Mouse (Mus musculus): ENCODE results near the gene Gm7356. TPM values are rescaled to one million over a fixed set of nuclear protein-coding genes. Genes with fewer than 3 reads are reported as not detected.
"Not testable (repeated sequence)": the region's sequence is repeated elsewhere in the genome, so short reads cannot be mapped to it uniquely, and the experiment has no call there.

The Gm7356 gene
- not detected for total RNA-seq (2021)
- long read RNA-seq, experiment 1 = 0 reads
- long read RNA-seq, experiment 2 = 0 reads

GRCm38 (mm10) chr17:14003604-14004003, at the start of gene Gm7356:
Gm7356 (minus strand) TSS chr17:14003704.
- DNase-seq (ENCODE audit: low spot score in 2 of 2) = not testable (repeated sequence)

DNA sequence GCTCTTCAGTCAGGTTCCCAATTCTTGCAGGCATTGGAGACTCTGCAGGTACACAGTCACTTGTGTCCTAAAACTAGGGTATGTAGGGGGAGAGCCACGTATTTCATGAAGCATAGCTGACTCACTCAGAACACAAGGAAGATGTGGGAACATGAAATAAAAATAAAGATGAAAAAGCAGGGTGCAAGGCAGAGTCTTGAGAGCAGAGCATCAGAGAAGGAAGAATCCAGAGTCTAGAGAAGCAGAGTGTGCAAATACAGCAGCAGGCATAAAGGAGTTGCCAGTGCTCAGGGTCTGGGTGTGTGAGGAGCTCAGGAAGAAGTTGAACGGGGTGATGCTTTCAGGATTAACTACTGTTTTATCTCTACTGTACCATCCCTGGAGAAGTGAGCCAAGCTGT, 38.4 kb upstream of the Gm7356 start:
- DNase-seq (ENCODE audit: low spot score in 2 of 2) = not testable (repeated sequence)

DNA sequence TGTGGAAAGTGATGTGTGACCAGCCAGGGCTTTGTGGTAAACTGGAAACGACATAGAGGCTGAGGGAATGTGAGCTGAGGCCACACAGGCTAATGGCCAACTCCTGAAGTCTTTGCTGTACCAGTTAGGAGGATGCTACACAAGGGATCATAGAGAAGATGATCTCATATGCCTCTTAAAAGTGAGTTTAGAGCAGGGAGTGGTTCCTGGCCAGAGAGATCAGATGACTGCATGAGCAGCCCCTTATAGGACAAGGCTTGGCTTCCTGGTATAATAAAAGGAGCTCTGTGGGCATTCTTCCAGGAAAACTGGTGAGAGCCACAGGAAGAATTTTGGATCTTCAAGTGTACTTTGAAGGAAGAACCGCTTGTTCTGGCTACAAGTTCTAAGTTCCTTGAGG, 33.5 kb upstream of the Gm7356 start:
- not testable (repeated sequence) for DNase-seq (ENCODE audit: low spot score in 2 of 2)

DNA sequence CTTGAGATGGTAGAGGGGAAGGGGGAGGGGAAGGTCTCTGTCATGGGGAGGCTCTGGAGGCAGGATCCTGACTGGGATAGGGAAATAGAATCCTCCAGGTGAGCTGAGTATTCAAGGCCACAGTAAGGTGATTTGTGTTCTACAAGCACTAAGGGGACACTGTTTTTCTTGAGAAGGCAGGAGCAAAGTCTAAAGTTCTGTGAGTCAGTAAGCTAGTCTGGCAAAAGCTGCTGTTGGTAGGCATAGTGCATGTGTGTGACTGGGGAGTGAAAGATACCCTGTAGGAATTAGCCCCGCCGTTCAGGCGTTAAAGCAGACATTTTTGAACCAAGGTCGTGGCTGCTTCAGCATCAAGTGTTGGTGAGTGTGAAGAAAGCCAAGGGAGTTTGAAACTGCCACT, 32.6 kb upstream of the Gm7356 start:
- not testable (repeated sequence) for DNase-seq (ENCODE audit: low spot score in 2 of 2)

DNA sequence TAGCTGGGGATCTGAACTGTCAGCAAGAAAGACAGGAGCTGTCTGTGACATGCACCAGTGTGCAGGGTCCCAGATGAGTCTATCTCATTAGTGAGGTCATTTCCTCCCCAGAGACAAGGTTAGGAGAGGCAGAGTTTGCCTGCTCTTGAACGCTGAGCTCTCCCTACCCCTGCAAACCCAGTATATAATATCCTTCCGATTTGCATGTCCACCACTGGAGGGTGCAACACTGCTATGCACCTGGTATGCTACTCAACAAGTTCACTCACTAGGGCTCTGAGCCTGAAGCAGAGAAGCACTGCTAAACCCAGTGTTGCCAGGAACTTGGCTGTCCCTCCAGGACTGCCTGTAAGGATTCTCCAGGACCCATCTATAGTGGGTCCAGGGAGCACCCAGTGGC, 10.1 kb downstream of the Gm7356 start:
- not testable (repeated sequence) for DNase-seq (ENCODE audit: low spot score in 2 of 2)

- DNase-seq (ENCODE audit: low spot score in 2 of 2) = no peak
Measured at GRCm38 (mm10) chr17:13987690-13988089, 15.8 kb downstream of the Gm7356 start.

DNA sequence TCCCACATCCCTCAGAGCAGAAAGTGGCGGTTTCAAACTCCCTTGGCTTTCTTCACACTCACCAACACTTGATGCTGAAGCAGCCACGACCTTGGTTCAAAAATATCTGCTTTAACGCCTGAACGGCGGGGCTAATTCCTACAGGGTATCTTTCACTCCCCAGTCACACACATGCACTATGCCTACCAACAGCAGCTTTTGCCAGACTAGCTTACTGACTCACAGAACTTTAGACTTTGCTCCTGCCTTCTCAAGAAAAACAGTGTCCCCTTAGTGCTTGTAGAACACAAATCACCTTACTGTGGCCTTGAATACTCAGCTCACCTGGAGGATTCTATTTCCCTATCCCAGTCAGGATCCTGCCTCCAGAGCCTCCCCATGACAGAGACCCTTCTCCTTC, 32.7 kb downstream of the Gm7356 start:
- not testable (repeated sequence) for DNase-seq (ENCODE audit: low spot score in 2 of 2)

GRCm38 (mm10) chr17:13969917-13970316, 33.6 kb downstream of the Gm7356 start:
- not testable (repeated sequence) for DNase-seq (ENCODE audit: low spot score in 2 of 2)

- DNase-seq (ENCODE audit: low spot score in 2 of 2) = not testable (repeated sequence)
Measured at GRCm38 (mm10) chr17:13965048-13965447, 38.5 kb downstream of the Gm7356 start.

- DNase-seq (ENCODE audit: low spot score in 2 of 2) = not testable (repeated sequence)
Measured at GRCm38 (mm10) chr17:13962245-13962644, 41.3 kb downstream of the Gm7356 start.

- not testable (repeated sequence) for DNase-seq (ENCODE audit: low spot score in 2 of 2)
Measured at GRCm38 (mm10) chr17:13958129-13958528, 45.4 kb downstream of the Gm7356 start.

- DNase-seq (ENCODE audit: low spot score in 2 of 2) = not testable (repeated sequence)
Measured at GRCm38 (mm10) chr17:13951570-13951969, 51.9 kb downstream of the Gm7356 start.

Other genes with a start within 250 kb of the Gm7356 start
- 100 to 1,000 TPM; 114 TPM for gene Afdn, start 243.2 kb downstream of the Gm7356 start, total RNA-seq (2021)
- 10 to 100 TPM; 22.2 to 25.0 TPM for gene Tcte2, start 241.9 kb downstream of the Gm7356 start, total RNA-seq (2021)
- gene Gm7168, start 55.3 kb downstream of the Gm7356 start, total RNA-seq (2021) = not detected
- not detected for gene Gm7358, start 55.8 kb upstream of the Gm7356 start, total RNA-seq (2021)
- gene Dact2, start 200.6 kb upstream of the Gm7356 start, total RNA-seq (2021) = 10 to 100 TPM; 68.0 to 88.0 TPM

Measured in left cerebral cortex, adult 18-20 months (tissue).